Comparison of ENCODE assay signal across 15 mouse cellular contexts in the genomic region with DNA sequence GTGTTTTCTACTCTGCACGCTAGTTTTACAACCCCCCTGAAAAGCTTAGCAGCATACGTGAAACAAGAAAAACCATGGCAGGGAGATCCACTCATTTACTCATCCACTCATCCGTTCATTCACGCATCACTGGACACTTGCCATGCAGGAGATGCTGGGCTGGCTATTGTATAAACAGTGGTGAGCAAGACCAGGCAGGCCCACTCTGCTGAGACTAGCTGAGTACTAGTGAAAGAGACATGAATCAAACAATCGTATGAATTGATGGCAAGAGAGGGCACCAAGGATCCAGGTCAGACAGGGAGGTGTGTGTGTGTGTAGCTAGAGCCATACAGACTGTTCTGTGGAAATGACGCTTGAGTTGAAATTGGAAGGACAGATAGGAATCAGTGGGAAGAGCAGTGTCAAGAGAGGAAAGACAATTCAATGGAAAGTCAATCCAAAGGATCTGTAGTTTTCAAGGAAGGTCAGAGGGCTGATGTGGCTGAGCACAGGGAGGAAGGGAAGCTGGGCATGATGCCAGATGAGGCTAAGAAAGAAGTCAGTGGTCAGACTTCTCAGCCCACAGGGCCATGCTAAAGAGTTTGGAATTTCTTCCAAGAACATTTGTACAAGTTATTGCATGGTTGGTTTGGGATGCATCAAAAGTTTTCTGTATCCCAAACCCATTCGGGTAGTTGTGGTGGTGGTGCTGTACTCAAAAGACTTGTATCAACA. TPM values are rescaled to one million over a fixed set of nuclear protein-coding genes. Genes with fewer than 3 reads are reported as not detected.
DNase-seq lines count a peak whose midpoint lies in the region; ATAC-seq and TF ChIP-seq lines count a peak whose summit lies in the region.
"Had no signal": no experiment of that assay in that cellular context is flagged by ENCODE, and none has a peak within 500 bp of the region (broad histone marks: within the 10 kb centered on the region; RNA-seq: fewer than 3 reads in every experiment).

No protein-coding gene starts in this region.

- in situ Hi-C loops in Patski (cut with MboI; ENCODE audit: low pct_unique_long_range_greater_than_20kb): no loop called here

- H3K27me3 ChIP-seq in Patski: no peaks in the 10 kb centered on the region
- H3K27me3 ChIP-seq: embryonic facial prominence, embryonic 13.5 days; stomach, embryonic 15.5 days had no signal

- DNase-seq in CD4-positive, CD25-positive, alpha-beta regulatory T cell, adult 2 months (ENCODE audit: low read depth, low spot score): peak; percentile 34
- peak; percentile 8 for DNase-seq in kidney, adult 18-20 months
- DNase-seq in kidney, adult 11 months: no peak
- peak; percentile 71 for DNase-seq in Patski (ENCODE audit: low read depth, low spot score)
- peak; percentile 29 to 39 for DNase-seq in kidney, postnatal 25 days
- DNase-seq in thymus, postnatal 4 days: no peak
- DNase-seq in yolk sac, embryonic 10.5 days (ENCODE audit: low spot score): no peak
- DNase-seq: cerebellum, adult 8-10 months; forebrain, postnatal 0 days; gastrocnemius, postnatal 25 days; thymus, postnatal 25 days had no signal

- no peak for TF ChIP-seq CTCF in Patski (IDR thresholded peaks at IDR 0.05)

- POLR2A ChIA-PET in Patski (lab: Charles Lee): no interaction called here

- ATAC-seq in CD4-positive, CD25-positive, alpha-beta regulatory T cell, adult 4 months: no peak
- peak; percentile 79 for ATAC-seq in Patski
- ATAC-seq: forebrain, postnatal 0 days had no signal

- CTCF ChIA-PET in Patski (lab: Charles Lee): no interaction called here

RNA-seq across cellular contexts. Expression of gene Icos, which starts 1.6 kb away (rescaled TPM):
- polyA plus RNA-seq in CD4-positive, CD25-positive, alpha-beta regulatory T cell, adult 4 months (2017; shearing (Covaris generic)): 100 to 1,000 TPM; 309 to 337 TPM
- 0.01 TPM for polyA plus RNA-seq in Patski (2021)
- polyA plus RNA-seq: G1E had no signal

Comparison
In these comparisons a context has a peak if more than half of its experiments do, and no peak if none do; other contexts are left out.
1. DNase-seq: peak in CD4-positive, CD25-positive, alpha-beta regulatory T cell, adult 2 months (single experiment), kidney, adult 18-20 months (single experiment), Patski (single experiment) and kidney, postnatal 25 days (2 of 2); none in kidney, adult 11 months (single experiment), thymus, postnatal 4 days (single experiment) and yolk sac, embryonic 10.5 days (single experiment).
2. RNA of gene Icos, which starts 1.6 kb away (polyA plus RNA-seq): 309 to 337 TPM in CD4-positive, CD25-positive, alpha-beta regulatory T cell, adult 4 months; 0.01 TPM in Patski (single experiment); every median in the first group is over 100 times any median in the second.